Mouse (Mus musculus) lung, adult 2 months (tissue): Measurements from ENCODE around the gene Ccdc13. TPM values are rescaled to one million over a fixed set of nuclear protein-coding genes. Genes with fewer than 3 reads are reported as not detected.

Experiments used
- DNase-seq: peaks from one replicate; pipeline ENCODE4 v3.0.0; 2022
- H3K4me1 ChIP-seq: fragments of 200-500 bp; 2 replicates; pipeline ENCODE4 v1.6.1; 2011; ENCODE audit warnings: low read length; ENCODE audit not compliant: control insufficient read depth, insufficient read depth
- H3K4me3 ChIP-seq: fragments of 200-500 bp; replicated peaks from 2 replicates; pipeline ENCODE3; 2011; ENCODE audit warnings: low read depth, mild to moderate bottlenecking, control low read depth, low read length; ENCODE audit errors: extremely low read depth
- CTCF ChIP-seq: fragments of 200-500 bp; IDR thresholded peaks from 2 replicates; pipeline ENCODE4 v1.5.1; 2011; ENCODE audit warnings: mild to moderate bottlenecking, low read length, control low read depth; ENCODE audit not compliant: insufficient read depth
- POLR2A ChIP-seq: fragments of 200-500 bp; IDR thresholded peaks from 2 replicates; pipeline ENCODE4 v1.6.1; 2011; ENCODE audit warnings: low read depth, mild to moderate bottlenecking, control low read depth, low read length, borderline replicate concordance; ENCODE audit errors: extremely low read depth
- WGBS: fragments of 180-500 bp; shearing (Covaris S2); methylation state at CpG from one replicate; pipeline ENCODE4 v1.1.7; 2018; 5-methylcytosine and 5-hydroxymethylcytosine counted together
- polyA plus RNA-seq: library from polyadenylated mRNA; depleted of rRNA; stranded (reverse); fragments of >200 nt; gene quantifications from 2 replicates; pipeline ENCODE4 v1.2.3, GENCODE M21; 2012

Gene Ccdc13
- polyA plus RNA-seq, 1 experiment, result 5.1 TPM

DNA sequence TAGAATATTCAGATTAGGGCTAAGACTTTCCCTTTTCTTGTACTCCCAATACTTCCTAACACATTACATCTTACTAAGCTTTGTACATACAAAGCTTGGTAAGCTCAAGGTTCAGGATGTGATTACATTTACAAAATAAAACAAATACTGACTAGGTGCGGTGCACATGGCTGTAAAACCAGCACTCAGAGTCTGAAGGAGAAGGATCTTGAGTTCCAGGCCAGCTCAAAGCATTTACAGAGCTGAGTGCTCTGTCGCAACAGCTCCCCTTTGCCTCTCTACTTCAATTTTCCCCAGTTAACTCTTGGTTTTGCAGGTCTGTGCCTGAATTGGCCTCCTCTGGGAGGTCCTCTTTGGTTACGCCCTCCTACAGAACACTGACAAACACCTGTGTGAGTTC is 15.0 kb upstream of the Ccdc13 start:
- TF ChIP-seq POLR2A, result no peak
- TF ChIP-seq CTCF, result no peak
- 66% methylated on average over 3 of the region's 3 CpGs for WGBS
- no peak for DNase-seq

DNA sequence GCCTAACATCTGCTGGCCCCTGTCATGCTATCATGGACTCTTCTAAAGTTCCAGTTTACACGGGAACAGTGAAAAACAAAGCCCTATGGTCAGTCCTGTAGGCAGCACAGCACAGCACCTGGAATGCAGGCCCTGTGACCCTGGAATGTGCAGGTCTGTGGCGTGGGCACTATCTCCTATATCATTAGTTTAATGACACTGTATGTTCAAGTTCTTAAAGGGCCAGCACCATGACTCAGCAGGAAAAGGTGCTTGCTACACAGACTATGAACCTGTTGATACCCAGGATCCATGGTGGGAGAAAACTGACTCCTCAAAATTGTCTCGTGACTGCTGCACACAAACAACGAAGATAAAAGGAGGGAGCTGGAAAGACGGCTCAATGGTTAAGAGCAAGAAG is 8.6 kb upstream of the Ccdc13 start:
- 71% methylated on average over 5 of the region's 5 CpGs for WGBS
- TF ChIP-seq POLR2A (no peak), CTCF (no peak)

More for the DNA sequence above, 15.0 kb upstream of the Ccdc13 start:
- Histone ChIP-seq H3K4me3 (no peak overlapping the region), H3K4me1 (peaks cover 2% of the 10 kb centered on the region; the same call in 1 of the 2 replicates)

DNA sequence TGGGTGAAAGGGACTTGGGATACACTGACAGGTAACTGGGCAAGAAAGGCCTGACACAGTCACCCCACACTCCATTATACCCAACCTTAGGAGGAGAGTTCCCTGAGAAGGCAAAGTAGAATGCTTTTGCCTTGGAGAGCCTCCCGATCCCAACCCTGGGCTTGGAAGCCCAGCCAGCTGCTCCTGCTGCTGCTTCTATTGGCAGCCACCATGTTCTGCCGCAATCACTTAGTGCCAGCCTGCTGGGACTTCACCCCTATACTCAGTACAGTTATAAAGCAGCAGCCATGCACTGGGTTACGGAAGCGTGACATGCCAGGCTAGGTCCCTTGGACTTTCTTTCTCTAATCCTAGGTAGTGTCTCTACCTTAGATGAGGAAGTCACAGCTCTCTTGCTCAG is 7.9 kb upstream of the Ccdc13 start:
- TF ChIP-seq CTCF (no peak), POLR2A (no peak)
- WGBS, result 86% methylated on average over 4 of the region's 4 CpGs
- H3K4me3 ChIP-seq, result no peak overlapping the region
- DNase-seq, result no peak
- H3K4me1 ChIP-seq, result peaks cover 8% of the 10 kb centered on the region; the same call in 1 of the 2 replicates

More for the DNA sequence above, 8.6 kb upstream of the Ccdc13 start:
- Histone ChIP-seq H3K4me1 (peaks cover 8% of the 10 kb centered on the region; the same call in 1 of the 2 replicates), H3K4me3 (no peak overlapping the region)
- DNase-seq, result no peak

DNA sequence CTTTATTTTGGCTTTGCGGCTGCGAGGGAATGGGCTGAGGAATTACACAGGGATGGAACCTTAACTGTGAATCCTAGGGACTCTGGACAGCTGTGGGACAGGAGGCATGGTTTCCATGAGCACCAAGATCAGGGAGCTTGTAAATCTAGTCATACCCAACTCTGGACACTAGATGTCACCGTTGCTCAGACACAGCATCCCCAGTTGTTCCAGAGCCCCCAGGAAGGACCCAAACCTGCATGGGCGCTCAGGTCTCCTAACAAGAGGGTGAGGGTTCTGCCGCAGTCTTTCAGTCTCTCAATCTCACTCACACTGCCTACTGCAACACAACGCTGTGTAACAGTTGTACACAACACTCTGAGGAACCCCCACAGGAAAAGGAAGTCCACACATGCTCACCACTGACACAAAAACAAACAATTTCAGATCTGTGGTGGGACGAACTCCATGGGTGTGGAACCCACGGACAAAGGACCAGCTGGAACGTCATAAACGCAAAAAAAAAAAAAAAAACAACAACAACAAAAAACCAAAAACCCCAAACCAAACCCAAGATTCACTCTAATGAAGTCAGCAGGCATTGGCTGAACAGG is 7.4 kb upstream of the Ccdc13 start:
- WGBS, result 26% methylated on average over 10 of the region's 10 CpGs
- TF ChIP-seq CTCF (peak; percentile 69), POLR2A (no peak)
- Histone ChIP-seq H3K4me1 (peaks cover 8% of the 10 kb centered on the region; the same call in 1 of the 2 replicates), H3K4me3 (no peak overlapping the region)
- DNase-seq, result no peak

DNA sequence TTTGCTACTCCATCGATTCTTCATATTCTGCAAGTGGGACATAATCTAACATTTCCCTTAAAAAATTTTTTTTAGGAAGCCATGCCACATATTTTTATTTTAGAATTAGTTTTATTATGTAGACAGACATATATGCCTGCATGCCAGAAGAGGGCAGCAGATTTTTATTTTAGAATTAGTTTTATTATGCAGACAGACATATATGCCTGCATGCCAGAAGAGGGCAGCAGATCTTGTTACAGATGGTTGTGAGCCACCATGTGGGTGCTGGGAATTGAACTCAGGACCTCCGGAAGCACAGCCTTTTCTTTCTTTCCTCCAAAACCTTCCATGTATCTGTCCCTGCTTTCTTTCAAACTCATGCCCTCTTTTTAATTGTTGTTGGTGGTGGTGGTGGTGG is 3.7 kb upstream of the Ccdc13 start:
- no peak for DNase-seq
- WGBS, result 92% methylated on average over 2 of the region's 2 CpGs
- no peak for TF ChIP-seq POLR2A
- TF ChIP-seq CTCF, result no peak
- no peak overlapping the region for H3K4me3 ChIP-seq
- peaks cover 11% of the 10 kb centered on the region; the same call in 1 of the 2 replicates for H3K4me1 ChIP-seq

DNA sequence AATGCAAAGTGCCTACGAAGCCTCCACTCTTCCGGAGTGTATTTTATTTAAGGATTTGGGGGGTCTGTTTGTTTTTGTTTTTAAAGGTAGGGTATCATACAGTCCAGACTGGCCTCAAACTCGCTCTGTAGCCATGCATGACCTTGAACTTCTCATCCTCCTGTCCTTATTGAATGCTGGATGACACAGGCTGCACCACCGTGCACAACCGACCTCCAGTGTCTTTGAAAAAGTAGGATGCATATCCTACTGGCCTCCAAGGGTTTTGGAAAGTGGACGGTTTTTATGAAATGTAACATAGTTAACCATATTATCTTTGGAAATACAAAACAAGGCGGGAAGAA is 333 bp upstream of the Ccdc13 start:
- TF ChIP-seq CTCF (no peak), POLR2A (no peak)
- WGBS, result 29% methylated on average over 7 of the region's 7 CpGs
- peaks cover 3% of the 10 kb centered on the region; the same call in 1 of the 2 replicates for H3K4me1 ChIP-seq
- DNase-seq, result no peak
- H3K4me3 ChIP-seq, result no peak overlapping the region

DNA sequence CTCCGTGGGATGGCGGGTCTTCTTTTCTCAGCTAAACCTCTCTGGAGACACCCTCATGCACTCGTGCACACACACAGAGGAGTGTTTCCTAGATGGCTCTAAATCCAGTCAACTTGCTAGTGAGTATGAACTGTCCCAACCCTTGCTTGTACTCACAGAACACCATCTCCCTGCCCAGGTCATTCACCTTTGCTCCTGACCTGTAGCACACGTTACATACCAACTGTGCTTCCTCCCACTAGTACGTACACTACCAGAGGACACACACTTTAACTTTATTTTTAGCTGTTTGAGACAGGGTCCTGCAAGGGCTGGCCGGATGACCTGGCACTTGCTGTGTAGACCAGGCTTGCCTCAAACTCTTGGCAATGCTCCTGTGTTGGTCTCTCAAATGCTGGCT is 1.3 kb downstream of the Ccdc13 start:
- H3K4me3 ChIP-seq, result no peak overlapping the region
- DNase-seq, result no peak
- no peak for TF ChIP-seq POLR2A
- TF ChIP-seq CTCF, result no peak
- peaks cover 3% of the 10 kb centered on the region; the same call in 1 of the 2 replicates for H3K4me1 ChIP-seq
- 86% methylated on average over 6 of the region's 6 CpGs for WGBS

DNA sequence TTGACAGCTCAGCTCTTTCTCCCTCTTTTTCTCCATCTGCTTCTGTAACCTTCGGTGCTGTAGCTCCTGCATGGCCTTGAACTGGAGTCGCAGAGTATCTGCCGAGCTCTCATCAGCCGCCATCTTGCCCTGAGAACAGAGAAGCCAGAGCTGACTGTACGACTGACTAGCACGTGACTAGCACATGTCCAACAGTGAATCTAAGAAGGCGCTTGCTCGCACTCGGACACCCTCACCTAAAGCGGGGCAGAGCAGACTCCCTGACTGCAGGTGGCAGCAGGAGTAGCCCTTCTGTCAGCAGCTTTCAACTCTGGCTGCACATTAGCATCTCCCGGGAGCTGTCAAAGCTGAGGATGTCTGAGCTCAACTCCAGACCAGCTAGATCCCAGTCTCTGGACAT is 5.4 kb downstream of the Ccdc13 start:
- Histone ChIP-seq H3K4me1 (no peaks in the 10 kb centered on the region), H3K4me3 (no peak overlapping the region)
- WGBS, result 77% methylated on average over 11 of the region's 11 CpGs
- no peak for DNase-seq
- no peak for TF ChIP-seq POLR2A
- no peak for TF ChIP-seq CTCF

DNA sequence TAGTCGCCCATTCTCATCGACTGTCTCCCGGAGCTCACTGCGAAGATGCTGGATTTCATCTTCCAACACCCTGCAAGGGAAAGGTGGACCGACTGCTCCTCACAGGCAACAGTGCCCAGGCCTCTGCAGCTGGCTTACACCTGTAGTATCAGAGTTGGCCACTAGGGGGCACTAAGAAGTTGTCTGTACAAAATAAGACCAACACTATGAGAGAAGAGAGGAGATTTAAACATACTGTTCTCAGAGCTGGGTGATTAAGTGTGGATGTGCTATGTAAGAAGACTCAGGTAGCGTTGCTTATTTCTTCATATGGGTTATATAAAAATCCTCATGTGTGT is 8.3 kb downstream of the Ccdc13 start:
- DNase-seq, result peak; percentile 74
- WGBS, result 27% methylated on average over 6 of the region's 6 CpGs
- TF ChIP-seq POLR2A (no peak), CTCF (peak; percentile 78)
- no peak overlapping the region for H3K4me3 ChIP-seq
- H3K4me1 ChIP-seq, result no peaks in the 10 kb centered on the region

DNA sequence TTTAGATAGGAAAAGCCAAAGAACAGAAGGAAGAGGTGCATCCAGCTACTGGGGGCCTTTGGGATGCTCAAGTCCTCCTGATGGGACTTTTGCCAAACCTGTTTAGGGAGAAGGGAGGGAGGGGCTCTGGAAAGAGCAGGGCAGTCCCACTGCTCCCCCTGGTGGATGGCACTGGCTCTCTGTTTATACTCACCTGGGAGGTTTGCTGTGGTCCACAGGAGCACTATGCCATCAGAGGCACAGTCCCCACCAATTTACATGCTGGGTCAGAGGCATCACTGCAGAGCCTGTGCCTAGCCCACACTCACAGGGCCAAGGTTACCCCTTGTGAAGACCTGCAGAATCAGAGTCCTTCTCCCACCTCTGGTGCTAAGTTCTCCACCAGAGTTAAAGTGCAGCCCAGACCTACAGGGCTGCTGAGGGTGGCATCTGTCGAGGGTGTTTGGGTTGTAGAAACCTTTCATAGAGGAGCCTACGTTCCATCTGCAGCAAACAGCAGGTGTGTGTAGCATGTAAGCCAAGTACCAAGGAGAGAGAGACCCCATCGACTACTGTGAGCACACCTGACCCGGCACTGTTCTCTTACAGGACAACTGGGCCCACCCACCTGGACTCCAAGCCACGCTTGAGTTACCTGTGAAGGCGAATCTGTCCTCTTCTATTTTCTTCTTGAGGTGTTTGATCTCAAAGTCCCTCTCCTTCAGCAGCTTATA is 8.9 kb downstream of the Ccdc13 start:
- peak; percentile 47 for DNase-seq
- no peaks in the 10 kb centered on the region for H3K4me1 ChIP-seq
- H3K4me3 ChIP-seq, result no peak overlapping the region
- TF ChIP-seq POLR2A, result no peak
- TF ChIP-seq CTCF, result peak; percentile 62
- 69% methylated on average over 6 of the region's 6 CpGs for WGBS

DNA sequence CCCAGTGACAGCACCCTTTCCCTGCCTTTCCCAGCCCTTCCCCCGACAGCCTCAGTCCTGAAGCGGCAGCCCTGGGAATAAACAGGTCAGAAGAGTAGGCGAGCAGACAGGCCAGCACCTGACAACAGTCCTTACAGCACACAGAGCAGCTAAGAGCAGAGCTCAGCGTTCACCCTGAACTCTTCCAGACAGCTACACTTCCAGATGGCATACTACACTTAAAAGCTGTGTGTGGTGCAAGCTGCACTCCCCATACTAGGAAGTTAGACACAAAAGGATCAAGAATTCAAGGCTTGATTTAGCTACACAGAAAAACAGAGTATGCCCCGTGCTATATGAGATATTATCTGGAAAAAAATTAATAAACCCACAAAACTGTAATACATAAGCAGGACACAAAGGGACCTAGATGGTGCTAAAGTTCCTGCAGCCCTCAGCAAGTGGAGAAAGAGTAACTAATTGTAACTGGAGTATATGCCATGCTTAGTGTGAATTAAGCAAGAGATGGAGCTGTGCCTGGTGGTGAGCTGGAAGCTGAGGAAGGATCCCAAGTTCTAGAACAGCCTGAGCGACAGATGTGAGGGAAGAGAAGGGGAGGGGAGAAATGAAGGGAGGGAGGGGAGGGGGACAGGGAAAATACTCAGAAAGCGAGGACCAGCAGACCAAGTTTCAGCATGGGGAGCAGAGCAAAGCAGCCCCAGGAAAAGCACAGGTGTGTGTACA is 9.8 kb downstream of the Ccdc13 start:
- no peak for DNase-seq
- TF ChIP-seq POLR2A, result no peak
- TF ChIP-seq CTCF, result no peak
- Histone ChIP-seq H3K4me1 (no peaks in the 10 kb centered on the region), H3K4me3 (no peak overlapping the region)
- 54% methylated on average over 7 of the region's 7 CpGs for WGBS
